Mouse (Mus musculus) mesoderm, embryonic 11.5 days (tissue): ENCODE data around the gene Tom1l2.

Experiments used
- DNase-seq: peaks from one replicate; pipeline ENCODE4 v3.0.0-alpha.2; 2012; ENCODE audit warnings: low read depth, low spot score

The Tom1l2 gene

DNA sequence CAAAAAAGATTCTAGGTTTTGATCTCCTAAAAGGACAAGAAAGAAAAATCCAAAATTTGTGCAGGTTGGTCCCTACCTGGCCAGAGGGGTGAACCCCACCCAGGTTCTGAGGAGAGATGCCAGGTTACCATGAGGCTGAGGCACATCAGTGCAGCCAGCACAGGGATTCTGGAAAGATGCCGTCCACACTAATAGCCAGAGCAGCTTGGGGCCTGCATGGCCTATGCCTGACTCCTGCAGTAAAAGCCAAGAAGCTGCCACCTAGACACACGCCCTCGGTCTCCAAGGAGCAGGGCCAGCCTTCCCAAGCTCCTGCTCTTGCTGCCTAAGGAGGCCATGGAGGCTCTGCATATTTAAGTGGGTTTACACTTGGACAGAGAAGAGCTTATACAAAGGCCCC lies 121.4 kb downstream of the Tom1l2 start:
- DNase-seq: no peak

DNA sequence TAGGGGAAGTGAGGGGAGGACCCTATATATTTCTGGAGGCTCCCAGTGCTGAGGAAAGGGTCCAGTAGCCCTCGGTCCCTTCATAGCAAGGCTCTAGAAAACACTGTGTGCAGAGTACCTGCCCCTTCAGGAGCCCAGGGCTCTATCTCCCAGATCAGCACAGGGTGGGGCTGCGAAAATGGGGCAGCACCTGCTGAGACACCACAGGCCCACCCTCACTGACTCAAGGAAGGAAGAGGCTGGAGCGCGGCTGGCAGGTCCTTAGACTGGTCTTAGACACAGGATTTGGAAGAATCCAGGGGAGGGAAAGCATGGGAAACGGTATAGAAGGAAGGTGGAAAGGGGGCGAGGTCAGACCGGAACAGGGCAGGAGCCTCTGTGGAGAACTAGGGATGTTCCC lies 122.2 kb downstream of the Tom1l2 start:
- DNase-seq: no peak

DNA sequence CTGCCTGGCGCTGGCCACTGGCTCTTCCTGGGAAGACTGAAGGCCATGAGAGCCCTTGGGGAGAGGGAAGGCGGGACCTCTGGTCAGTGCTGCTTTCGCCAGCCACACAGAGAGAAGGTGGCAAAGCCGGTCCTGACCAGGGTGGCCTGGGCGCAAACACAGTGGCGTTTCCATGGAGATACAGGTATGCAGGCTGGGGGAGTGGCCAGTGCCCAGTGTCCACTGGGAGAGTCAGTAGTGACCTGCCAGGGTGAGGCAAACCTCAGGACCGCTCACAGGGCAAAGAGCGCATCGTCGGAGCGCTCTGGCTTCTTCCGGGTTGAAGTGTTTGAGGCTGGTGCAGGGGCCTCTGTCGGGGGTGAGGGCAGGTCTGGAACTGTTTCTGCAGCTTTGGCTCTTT lies 122.9 kb downstream of the Tom1l2 start:
- DNase-seq: no peak

DNA sequence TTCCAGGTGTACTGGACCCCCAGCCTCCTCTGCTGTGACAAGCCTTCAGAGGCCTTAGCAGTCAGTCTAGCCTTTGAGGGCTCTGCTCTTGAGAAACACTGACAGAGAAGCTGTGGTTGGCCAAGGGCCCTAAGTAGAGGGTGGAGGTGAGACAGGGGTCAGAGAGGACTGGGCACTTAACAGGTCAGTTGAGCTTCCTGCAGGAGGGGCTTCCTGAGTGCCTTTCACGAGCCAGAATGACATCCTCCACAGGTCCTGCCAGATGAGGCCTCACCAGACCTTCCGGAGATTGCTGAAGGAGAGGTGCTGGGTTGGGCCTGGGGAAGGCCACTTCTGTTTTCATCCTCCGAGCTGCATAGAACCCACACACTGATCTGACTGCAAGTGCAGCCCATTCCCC lies 124.2 kb downstream of the Tom1l2 start:
- no peak for DNase-seq

- DNase-seq: no peak
Measured at GRCm38 (mm10) chr11:60225874-60226273, 126.8 kb downstream of the Tom1l2 start.

GRCm38 (mm10) chr11:60224676-60225075 lies 128.0 kb downstream of the Tom1l2 start:
- DNase-seq: no peak

GRCm38 (mm10) chr11:60222469-60223236 lies 130.1 kb downstream of the Tom1l2 start, which contains the start of gene Srebf1:
TSS of gene Srebf1 (minus strand) at chr11:60222581.
- DNase-seq: peak; percentile 86

- DNase-seq: no peak
Measured at GRCm38 (mm10) chr11:60222085-60222468, 130.6 kb downstream of the Tom1l2 start.

DNA sequence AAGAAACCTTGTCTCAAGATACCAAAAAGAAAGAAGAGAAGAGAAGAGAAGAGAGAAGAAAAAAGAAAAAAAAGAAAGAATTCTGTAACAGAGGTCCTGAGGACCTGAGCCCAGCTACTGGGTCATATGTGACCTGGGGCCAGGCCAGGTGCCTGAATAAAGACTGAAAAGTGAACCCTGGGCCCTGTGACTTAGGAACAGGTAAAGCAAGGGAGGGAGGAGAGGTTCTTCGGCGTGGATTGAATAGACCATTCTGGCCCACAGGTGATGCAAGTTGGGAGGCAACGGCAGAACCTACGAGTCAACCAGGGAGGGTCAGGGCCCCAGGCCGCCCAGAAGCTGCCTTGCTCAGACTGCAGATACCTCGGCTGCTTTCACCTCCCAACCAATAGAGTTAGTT lies 131.3 kb downstream of the Tom1l2 start:
- no peak for DNase-seq

DNA sequence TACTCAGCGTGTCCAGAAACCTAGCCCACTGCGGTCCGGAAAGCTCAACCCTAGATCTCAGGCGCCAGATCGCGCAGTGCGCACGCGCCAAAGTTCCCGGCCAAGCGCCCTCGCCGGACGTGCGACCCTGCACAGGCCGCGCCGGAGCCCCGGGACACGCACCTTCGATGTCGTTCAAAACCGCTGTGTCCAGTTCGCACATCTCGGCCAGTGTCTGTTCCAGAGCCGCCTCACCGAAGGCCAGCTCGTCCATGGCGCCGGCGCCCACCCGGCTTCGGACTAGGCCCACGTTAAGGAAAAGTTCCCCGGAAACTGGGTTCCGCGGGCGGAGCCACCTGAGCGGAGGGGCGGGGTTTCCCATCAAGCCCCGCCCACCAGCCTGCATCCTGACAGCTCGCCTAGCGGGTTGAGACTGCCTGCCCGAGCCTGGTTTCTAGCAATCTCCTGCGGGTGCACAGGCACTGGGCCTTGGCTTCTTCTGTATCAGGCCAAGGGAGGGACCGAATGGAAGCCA lies 132.4 kb downstream of the Tom1l2 start:
- DNase-seq: peak; percentile 89

- DNase-seq: no peak
Measured at GRCm38 (mm10) chr11:60219609-60220008, 133.1 kb downstream of the Tom1l2 start.

- DNase-seq: no peak
Measured at GRCm38 (mm10) chr11:60217467-60217866, 135.2 kb downstream of the Tom1l2 start.

DNA sequence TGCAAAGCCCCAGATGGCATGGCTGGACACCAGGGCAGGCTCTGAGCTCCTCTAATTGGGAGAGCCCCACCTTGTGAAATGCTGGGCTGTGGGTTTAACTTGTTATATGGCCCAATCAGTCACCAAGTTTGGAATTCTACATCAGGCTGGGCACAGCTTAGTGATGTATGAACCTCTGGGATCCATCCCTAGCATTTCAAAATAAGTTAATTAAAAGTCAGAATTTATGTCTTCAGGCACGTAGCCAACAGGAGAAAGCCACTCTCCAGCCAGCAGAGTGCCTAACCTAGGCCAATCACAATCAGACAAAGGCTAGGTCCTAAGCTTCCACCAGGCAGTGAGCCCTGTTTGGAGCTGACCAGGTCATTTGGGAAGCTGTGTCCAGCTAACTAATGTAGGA lies 136.0 kb downstream of the Tom1l2 start:
- no peak for DNase-seq

DNA sequence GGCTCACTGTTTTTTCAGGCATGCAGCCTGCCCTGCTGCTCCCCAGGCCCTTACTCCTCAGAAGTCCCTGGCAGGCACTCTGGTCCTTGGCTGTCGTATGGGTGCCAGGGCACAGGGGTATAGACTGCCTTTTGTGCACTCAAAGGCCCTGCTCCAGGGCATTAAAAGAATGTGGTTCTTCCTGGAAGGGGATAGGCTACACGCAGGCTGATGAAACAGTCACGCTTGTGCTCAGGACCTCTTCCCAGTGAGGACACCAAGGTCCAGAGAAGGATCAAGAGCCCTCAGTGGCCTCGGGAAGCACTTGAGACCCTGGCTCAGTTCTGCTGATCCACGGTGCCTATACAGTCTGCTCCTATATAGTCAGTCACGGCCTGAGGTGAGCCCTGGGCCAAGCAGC lies 139.4 kb downstream of the Tom1l2 start:
- DNase-seq: no peak

- DNase-seq: no peak
Measured at GRCm38 (mm10) chr11:60211761-60212160, 140.9 kb downstream of the Tom1l2 start.

DNA sequence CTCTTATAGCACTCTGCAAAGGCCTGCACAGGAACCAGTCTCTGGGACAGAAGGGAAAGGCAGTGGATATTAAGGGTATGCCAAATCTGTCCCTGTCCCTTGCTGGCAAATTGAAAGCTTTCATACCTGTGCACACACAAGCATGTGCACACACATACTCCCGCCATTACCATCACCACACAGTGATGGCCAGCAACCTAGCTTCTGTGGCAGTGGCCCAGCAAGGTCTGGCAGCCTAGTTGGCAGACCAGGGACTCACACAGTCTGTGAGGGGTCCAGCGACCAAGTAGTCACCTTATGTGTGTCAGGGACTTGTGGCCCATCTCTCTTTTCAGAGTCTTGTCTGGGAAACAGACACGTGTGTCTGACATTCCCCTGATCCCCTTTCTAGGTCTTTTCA lies 141.6 kb downstream of the Tom1l2 start:
- no peak for DNase-seq

GRCm38 (mm10) chr11:60210305-60210724 lies 142.4 kb downstream of the Tom1l2 start:
- peak; percentile 95 for DNase-seq

DNA sequence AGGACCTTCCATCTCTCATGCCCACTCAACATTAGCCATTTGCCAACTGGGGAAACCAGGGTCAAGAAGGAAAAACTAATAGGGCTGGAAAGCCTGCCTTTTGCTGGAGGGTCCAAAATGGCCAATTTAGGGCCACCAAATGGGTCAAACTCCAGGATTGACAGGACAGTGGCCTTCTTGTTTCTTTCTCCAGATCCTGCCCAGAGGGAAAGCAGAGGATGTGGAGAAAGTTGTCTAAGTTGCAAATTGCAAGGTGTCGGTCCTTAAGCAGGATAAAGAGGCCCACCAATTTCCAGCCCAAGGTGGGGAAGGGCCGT lies 142.8 kb downstream of the Tom1l2 start:
- no peak for DNase-seq

GRCm38 (mm10) chr11:60209217-60209932 lies 143.3 kb downstream of the Tom1l2 start:
- DNase-seq: no peak

DNA sequence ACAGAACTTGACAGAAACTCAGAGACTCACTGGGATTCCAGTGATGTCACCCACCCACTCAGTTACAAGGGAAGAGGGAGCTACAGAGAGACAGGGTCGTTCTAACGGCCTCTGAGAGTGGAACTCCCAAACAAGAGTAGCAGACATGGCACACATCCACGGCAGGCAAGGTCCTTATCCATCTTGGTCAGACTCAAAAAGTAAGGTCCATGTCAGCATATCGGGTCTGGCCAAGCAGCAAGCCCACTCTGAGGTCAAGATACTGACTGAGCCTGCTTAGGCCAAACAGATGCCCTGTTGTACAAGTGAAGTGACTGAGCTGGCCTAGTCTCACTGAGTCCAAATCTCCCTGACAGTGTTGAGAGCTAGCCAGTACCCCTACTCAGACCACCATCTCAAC lies 144.0 kb downstream of the Tom1l2 start:
- no peak for DNase-seq

- no peak for DNase-seq
Measured at GRCm38 (mm10) chr11:60208201-60208600, 144.5 kb downstream of the Tom1l2 start.

- DNase-seq: no peak
Measured at GRCm38 (mm10) chr11:60206207-60206606, 146.5 kb downstream of the Tom1l2 start.

DNA sequence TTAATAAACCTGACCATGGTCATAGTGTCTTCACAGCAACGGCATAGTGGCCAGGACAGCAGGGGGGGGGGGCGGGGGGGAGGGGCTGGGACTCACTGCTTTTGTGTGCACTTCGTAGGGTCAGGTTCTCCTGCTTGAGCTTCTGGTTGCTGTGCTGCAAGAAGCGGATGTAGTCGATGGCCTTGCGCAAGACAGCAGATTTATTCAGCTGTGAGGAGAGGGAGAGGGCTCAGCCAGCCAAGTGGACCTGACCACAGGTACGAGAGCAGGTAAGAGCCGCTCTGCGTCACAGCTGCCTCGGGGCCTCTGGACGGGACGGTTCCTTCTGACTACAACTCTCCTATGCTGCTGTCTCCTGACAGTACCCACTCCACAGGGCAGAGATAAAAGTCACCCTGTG lies 147.7 kb downstream of the Tom1l2 start:
- no peak for DNase-seq
